In the genomic region with DNA sequence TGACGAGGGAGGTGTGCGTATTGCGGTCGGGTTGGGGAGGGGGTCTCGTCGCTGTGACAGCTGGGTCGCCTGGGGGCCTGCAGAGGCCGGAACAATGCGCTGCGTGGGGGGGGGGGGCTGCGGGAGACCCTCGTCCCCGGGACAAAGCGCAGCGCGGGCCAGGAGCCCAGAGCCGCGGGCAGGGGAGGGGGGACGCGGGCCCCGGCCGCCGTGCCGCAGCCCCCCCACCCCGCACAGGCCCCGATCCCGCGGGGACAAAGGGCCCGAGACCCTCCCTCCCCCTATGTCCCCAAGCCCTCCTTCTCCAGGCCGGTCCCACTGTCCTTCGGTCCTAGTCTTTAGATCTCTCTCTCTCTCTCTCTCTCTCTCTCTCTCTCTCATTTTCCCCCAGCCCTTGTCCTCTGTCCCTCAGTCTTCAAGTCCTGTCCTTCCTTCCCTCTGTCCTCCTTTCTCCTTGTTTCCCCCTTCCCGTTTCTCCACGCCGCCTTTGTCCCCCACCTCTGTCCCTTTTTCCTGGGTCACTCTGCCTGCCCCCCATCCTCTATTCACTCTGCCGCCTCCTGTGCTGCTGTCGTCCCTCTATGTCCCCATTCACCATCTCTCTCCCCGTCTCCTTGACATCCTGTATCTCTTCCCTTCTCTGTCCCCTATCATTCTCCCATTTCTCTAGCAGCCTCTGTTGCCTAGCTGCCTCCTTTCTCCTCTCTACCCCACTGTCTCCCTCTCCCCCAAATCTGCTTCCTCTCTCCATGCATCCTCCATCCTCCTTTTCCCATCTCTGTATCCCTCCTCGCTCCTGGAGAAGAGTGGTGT, we compare ENCODE assay signal across 8 mouse cellular contexts. TPM values are rescaled to one million over a fixed set of nuclear protein-coding genes. Genes with fewer than 3 reads are reported as not detected.
DNase-seq lines count a peak whose midpoint lies in the region; ATAC-seq and TF ChIP-seq lines count a peak whose summit lies in the region.

No protein-coding gene starts in this region.

- H3K36me3 ChIP-seq in kidney, postnatal 0 days (ENCODE audit: insufficient read depth, low read length): no peaks in the 10 kb centered on the region
- no peaks in the 10 kb centered on the region for H3K36me3 ChIP-seq in embryonic facial prominence, embryonic 13.5 days
- H3K36me3 ChIP-seq in intestine, embryonic 15.5 days: no peaks in the 10 kb centered on the region

- H3K27me3 ChIP-seq in kidney, postnatal 0 days (ENCODE audit: insufficient read depth, low read length): no peaks in the 10 kb centered on the region; the same call in 1 of the 2 replicates
- peaks cover 43% of the 10 kb centered on the region for H3K27me3 ChIP-seq in embryonic facial prominence, embryonic 13.5 days
- peaks cover 21% of the 10 kb centered on the region; the same call in 1 of the 2 replicates for H3K27me3 ChIP-seq in intestine, embryonic 15.5 days (replicated peaks)

- H3K4me1 ChIP-seq in kidney, postnatal 0 days (replicated peaks; ENCODE audit: insufficient read depth, low read length): 0 out of 2 replicates have a peak, but pooled peaks cover 4% of the 10 kb centered on the region
- peaks cover 19% of the 10 kb centered on the region for H3K4me1 ChIP-seq in embryonic facial prominence, embryonic 13.5 days
- peaks cover 19% of the 10 kb centered on the region for H3K4me1 ChIP-seq in intestine, embryonic 15.5 days (replicated peaks)

- peak overlapping the region; percentile 64 for H3K4me3 ChIP-seq in kidney, postnatal 0 days (replicated peaks; ENCODE audit: low read depth, low read length)
- peak overlapping the region; percentile 68 for H3K4me3 ChIP-seq in embryonic facial prominence, embryonic 13.5 days
- H3K4me3 ChIP-seq in intestine, embryonic 15.5 days (replicated peaks): peak overlapping the region; percentile 61

- DNase-seq in kidney, postnatal 0 days (ENCODE audit: low spot score): no peak
- DNase-seq in kidney, postnatal 10 days: no peak
- DNase-seq in neural tube, embryonic 10.5 days (ENCODE audit: extremely low spot score, low spot score): peak; percentile 37
- DNase-seq in gastrocnemius, adult 8-10 months (ENCODE audit: low spot score in 2 of 2): no peak
- DNase-seq in thymus, adult 18-20 months: no peak
- no peak for DNase-seq in adrenal gland, adult (ENCODE audit: inconsistent age in 2 of 2, low spot score in 1 of 2)

- H3K27ac ChIP-seq in kidney, postnatal 0 days: no peak overlapping the region
- H3K27ac ChIP-seq in embryonic facial prominence, embryonic 13.5 days: no peak overlapping the region
- H3K27ac ChIP-seq in intestine, embryonic 15.5 days: no peak overlapping the region

- WGBS in kidney, postnatal 0 days: 2% methylated on average over 22 of the region's 38 CpGs
- 2% methylated on average over 16 of the region's 38 CpGs for WGBS in embryonic facial prominence, embryonic 13.5 days
- WGBS in intestine, embryonic 15.5 days: 5% methylated on average over 17 of the region's 38 CpGs

- H3K4me2 ChIP-seq in kidney, postnatal 0 days (ENCODE audit: low read length): peak overlapping the region; percentile 97
- peak overlapping the region; percentile 95 for H3K4me2 ChIP-seq in embryonic facial prominence, embryonic 13.5 days
- peak overlapping the region; percentile 97 for H3K4me2 ChIP-seq in intestine, embryonic 15.5 days (replicated peaks)

- H3K9me3 ChIP-seq in kidney, postnatal 0 days (replicated peaks; ENCODE audit: low read length): no peaks in the 10 kb centered on the region
- 0 out of 2 replicates have a peak, but pooled peaks cover 2% of the 10 kb centered on the region for H3K9me3 ChIP-seq in embryonic facial prominence, embryonic 13.5 days
- H3K9me3 ChIP-seq in intestine, embryonic 15.5 days: no peaks in the 10 kb centered on the region

- TF ChIP-seq CTCF in kidney, postnatal 0 days (IDR thresholded peaks at IDR 0.05; ENCODE audit: low read depth): no peak

- H3K9ac ChIP-seq in kidney, postnatal 0 days (ENCODE audit: low read depth, low read length): peak overlapping the region; percentile 69
- H3K9ac ChIP-seq in embryonic facial prominence, embryonic 13.5 days: peak overlapping the region; percentile 75
- H3K9ac ChIP-seq in intestine, embryonic 15.5 days: peak overlapping the region; percentile 55

- ATAC-seq in kidney, postnatal 0 days (replicated peaks; ENCODE audit: low FRiP score, low read depth): no peak
- peak; percentile 11; the same call in 1 of the 2 replicates for ATAC-seq in embryonic facial prominence, embryonic 13.5 days (ENCODE audit: insufficient number of reproducible peaks, insufficient read depth, low FRiP score, low TSS enrichment, low read depth)
- ATAC-seq in intestine, embryonic 15.5 days: peak; percentile 34; the same call in 1 of the 2 replicates

RNA-seq across cellular contexts. Expression of a gene that starts 0.6 kb away (rescaled TPM):
- polyA plus RNA-seq in kidney, postnatal 0 days (2015; fragmentation: Nextera tagmentation; extraction: Ambion mirVana): 7.1 and 8.2 TPM in 2 replicates
- polyA plus RNA-seq in embryonic facial prominence, embryonic 13.5 days (2015; fragmentation: Nextera tagmentation; extraction: Ambion mirVana): 6.7 and 7.9 TPM in 2 replicates
- 2.8 and 3.3 TPM in 2 replicates for polyA plus RNA-seq in intestine, embryonic 15.5 days (2015; fragmentation: Nextera tagmentation; extraction: Ambion mirVana)
- 1 to 10 TPM in 3 of 4 experiments, under 1 TPM in 1; 0.87 to 3.6 (median 1.8) TPM for total RNA-seq in gastrocnemius, adult 8-10 months (2022)

RNA-seq across cellular contexts. Expression of a gene that starts 20.1 kb away (rescaled TPM):
- polyA plus RNA-seq in kidney, postnatal 0 days (2015; fragmentation: Nextera tagmentation; extraction: Ambion mirVana): 11.5 and 15.9 TPM in 2 replicates
- polyA plus RNA-seq in embryonic facial prominence, embryonic 13.5 days (2015; fragmentation: Nextera tagmentation; extraction: Ambion mirVana): 2.6 and 3.8 TPM in 2 replicates
- 8.7 and 10.5 TPM in 2 replicates for polyA plus RNA-seq in intestine, embryonic 15.5 days (2015; fragmentation: Nextera tagmentation; extraction: Ambion mirVana)
- total RNA-seq in gastrocnemius, adult 8-10 months (2022): under 1 TPM; 0.41 to 0.92 (median 0.63) TPM

RNA-seq across cellular contexts. Expression of a gene that starts 24.4 kb away (rescaled TPM):
- 40.2 and 41.4 TPM in 2 replicates for polyA plus RNA-seq in kidney, postnatal 0 days (2015; fragmentation: Nextera tagmentation; extraction: Ambion mirVana)
- 95.8 and 96.3 TPM in 2 replicates for polyA plus RNA-seq in embryonic facial prominence, embryonic 13.5 days (2015; fragmentation: Nextera tagmentation; extraction: Ambion mirVana)
- polyA plus RNA-seq in intestine, embryonic 15.5 days (2015; fragmentation: Nextera tagmentation; extraction: Ambion mirVana): 32.0 and 36.6 TPM in 2 replicates
- 1 to 10 TPM; 2.5 to 5.2 (median 4.0) TPM for total RNA-seq in gastrocnemius, adult 8-10 months (2022)

RNA-seq across cellular contexts. Expression of a gene that starts 29.8 kb away (rescaled TPM):
- 0.06 and 0.12 TPM in 2 replicates for polyA plus RNA-seq in kidney, postnatal 0 days (2015; fragmentation: Nextera tagmentation; extraction: Ambion mirVana)
- 0.53 and 0.89 TPM in 2 replicates for polyA plus RNA-seq in embryonic facial prominence, embryonic 13.5 days (2015; fragmentation: Nextera tagmentation; extraction: Ambion mirVana)
- polyA plus RNA-seq in intestine, embryonic 15.5 days (2015; fragmentation: Nextera tagmentation; extraction: Ambion mirVana): 0.14 and 0.24 TPM in 2 replicates
- total RNA-seq in gastrocnemius, adult 8-10 months (2022): not detected

RNA-seq across cellular contexts. Expression of a gene that starts 30.3 kb away (rescaled TPM):
- polyA plus RNA-seq in kidney, postnatal 0 days (2015; fragmentation: Nextera tagmentation; extraction: Ambion mirVana): not detected in 2 replicates
- polyA plus RNA-seq in embryonic facial prominence, embryonic 13.5 days (2015; fragmentation: Nextera tagmentation; extraction: Ambion mirVana): not detected in 2 replicates
- not detected in 2 replicates for polyA plus RNA-seq in intestine, embryonic 15.5 days (2015; fragmentation: Nextera tagmentation; extraction: Ambion mirVana)
- total RNA-seq in gastrocnemius, adult 8-10 months (2022): not detected
